Mouse (Mus musculus) layer of hippocampus, postnatal 10 days (tissue): ENCODE results near the gene Tsr1. TPM values are rescaled to one million over a fixed set of nuclear protein-coding genes. Genes with fewer than 3 reads are reported as not detected.

Experiments
- DNase-seq, 2 experiments: peaks; one replicate each; pipeline ENCODE4 v3.0.0; 2021; ENCODE audit warnings: low spot score in 2 of 2
- total RNA-seq, 2 experiments: library from RNA; stranded (reverse); gene quantifications; 2 replicates each; pipeline ENCODE4 v1.2.3; 2021

Tsr1 gene
- total RNA-seq, 2 experiments from 2014 or later = 40.1 to 43.2 TPM

GRCm38 (mm10) chr11:74896901-74897677, 782 bp upstream of the Tsr1 start, which contains the start of gene Sgsm2:
Sgsm2 (minus strand) TSS chr11:74897060.
- DNase-seq = peak; percentile 66 to 77

GRCm38 (mm10) chr11:74898517-74898827, 601 bp downstream of the Tsr1 start:
- DNase-seq = no peak

DNA sequence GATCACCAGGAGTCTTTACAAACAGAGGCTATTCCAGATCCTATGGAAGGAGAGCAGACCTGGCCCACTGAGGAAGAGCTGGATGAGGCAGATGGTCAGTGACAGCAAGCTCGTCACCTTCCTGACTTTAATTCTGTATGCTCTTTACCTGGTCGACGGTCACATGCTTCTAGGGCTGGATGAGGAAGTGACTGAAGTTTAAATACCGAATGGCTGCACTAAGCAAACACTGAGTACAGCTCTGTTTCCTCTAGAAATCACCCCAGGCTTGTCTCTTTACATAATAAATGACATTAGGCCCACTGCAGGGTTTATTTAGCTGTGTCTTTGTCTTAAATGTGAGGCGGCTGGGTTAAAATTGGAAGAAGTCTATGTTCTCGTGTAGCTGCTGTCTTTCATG, 3.7 kb downstream of the Tsr1 start:
- DNase-seq = no peak

DNA sequence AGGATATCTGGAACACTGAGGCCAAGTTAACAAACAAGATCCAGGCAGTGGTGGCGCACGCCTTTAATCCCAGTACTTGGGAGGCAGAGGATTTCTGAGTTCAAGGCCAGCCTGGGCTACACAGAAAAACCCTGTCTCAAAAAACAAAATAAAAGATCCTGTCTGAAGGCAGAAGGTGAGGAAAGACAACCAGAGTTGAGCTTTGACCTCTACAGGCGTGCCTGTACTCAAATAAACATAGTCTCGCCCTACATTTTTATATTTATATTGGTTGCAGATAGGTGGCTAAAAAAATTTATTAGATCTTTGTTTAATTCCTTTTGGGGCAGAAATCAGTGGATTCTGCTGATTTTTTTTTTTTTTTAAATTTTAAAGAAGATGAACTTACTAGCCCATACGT, 4.5 kb downstream of the Tsr1 start:
- no peak for DNase-seq

- no peak for DNase-seq
Measured at GRCm38 (mm10) chr11:74907850-74908249, 10.0 kb downstream of the Tsr1 start.

DNA sequence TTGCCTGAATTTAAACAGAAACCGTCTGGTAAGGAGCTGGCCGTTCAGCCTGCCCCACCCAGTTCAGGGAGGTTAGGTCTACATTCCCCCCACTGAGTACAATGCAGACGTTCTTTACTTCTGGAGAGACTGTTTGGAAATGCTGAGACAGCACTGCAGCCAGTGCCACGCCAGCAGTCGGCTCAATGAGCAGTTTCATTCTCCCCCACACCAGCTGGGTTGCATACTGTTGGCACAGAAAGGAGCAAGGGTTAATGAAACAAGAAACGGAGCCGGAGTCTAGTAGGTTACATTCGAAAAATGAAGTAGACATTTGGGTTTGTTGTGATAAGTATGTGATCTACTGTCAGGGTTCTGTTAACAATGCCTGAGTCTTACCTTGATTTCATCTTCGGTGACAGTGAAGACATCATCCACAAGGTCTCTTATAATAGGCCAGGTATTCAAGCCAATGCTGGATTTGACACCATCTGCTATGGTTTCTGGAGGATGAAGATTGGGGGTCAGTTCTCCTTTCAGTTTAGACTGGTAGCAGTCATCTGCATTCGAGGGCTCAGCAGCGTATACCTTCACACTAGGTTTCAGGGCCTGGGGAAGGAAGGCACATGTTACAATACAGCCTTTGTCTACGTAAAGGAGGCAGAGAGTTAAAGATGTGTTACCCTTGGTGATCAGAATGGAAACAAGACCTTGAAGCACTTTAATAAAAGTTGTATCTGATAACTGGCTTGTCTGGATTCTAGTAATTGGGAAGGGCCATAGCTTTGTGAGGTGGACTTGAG, 10.9 kb downstream of the Tsr1 start:
- DNase-seq = no peak

GRCm38 (mm10) chr11:74909978-74910377, 12.1 kb downstream of the Tsr1 start:
- DNase-seq = no peak

DNA sequence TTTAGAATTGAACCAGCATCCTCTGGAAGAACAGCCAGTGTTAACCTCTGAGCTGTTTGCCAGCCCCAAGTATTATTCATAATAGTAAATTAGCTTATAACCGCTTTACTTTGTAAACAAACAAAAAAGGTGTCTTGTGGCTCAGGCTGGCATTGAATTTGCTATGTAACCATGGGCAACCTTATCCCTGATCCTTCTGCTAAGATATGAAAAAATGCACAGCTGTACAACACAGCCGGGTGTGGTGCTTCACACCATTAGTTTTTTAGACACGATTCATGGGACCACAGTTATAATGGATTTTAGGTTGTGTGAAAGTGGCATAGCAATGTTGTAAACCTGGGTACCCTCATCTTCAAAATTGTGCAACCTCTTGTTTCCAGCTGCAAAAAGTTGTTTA, 14.6 kb downstream of the Tsr1 start:
- no peak for DNase-seq

DNA sequence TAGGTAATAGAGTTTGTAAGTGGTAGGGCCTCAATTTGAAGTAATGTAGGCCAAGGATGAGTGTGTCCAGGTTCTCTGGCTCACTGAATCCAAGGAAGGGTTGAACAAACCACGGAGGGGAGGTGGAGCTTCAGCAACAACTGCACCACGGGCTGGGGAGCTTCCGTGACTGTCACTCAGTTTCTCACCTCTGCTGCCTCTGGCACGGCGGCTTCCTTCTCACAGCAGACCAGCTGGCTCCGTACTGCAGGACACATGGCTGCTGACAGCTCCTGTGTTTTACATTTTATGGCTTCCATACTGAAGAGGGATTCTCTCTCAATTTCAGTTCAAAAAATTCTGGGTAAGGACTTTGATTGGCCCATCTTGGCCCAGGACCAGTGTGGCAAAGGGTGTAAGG, 21.4 kb downstream of the Tsr1 start:
- no peak for DNase-seq

- DNase-seq = peak; percentile 19 to 32
Measured at GRCm38 (mm10) chr11:74924149-74924548, 26.3 kb downstream of the Tsr1 start.

DNA sequence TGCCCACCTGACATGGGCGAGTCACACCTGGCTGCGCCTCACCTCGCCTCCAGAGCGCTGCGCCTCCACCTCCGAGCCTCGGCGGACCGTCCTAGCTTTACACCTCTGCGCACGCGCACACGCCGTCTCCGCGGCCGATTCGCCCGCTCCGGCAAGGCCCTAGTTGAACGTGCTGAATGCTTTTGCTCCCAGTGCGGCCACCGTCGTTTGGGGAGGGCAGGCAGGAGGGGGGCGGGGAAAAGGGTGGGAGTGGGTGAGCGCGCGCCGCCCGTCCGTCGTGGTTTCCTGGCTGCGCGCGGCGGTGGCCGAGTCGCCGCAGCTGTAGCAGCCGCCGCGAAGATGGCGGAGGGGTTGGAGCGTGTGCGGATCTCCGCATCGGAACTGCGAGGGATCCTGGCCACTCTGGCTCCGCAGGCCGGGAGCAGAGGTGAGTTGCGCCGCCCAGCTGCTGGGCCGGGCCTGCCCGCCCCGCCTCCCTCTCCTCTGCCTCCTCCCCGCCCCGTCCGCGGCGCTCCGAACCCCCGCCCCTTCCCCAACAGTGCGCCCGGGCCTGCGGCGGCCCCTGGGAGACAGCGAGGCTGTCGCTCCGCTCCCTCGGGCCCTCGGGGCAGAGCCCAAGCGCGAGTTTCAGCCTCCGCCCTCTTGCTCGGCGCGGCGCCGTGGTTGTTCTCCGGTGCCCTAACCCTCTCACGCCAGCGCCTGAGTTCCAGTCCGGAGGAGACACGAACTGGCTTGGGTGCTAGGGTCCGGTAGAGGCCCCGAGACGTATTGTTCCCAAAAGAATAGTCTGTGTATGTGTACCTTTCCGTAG, 27.9 kb downstream of the Tsr1 start, which contains the start of the genes Smg6 and Srr:
Smg6 (plus strand) TSS at position 247 of the 811 bp plus-strand sequence.
Srr (minus strand) TSS at position 372 of the 811 bp plus-strand sequence.
- peak; percentile 90 to 93 for DNase-seq

DNA sequence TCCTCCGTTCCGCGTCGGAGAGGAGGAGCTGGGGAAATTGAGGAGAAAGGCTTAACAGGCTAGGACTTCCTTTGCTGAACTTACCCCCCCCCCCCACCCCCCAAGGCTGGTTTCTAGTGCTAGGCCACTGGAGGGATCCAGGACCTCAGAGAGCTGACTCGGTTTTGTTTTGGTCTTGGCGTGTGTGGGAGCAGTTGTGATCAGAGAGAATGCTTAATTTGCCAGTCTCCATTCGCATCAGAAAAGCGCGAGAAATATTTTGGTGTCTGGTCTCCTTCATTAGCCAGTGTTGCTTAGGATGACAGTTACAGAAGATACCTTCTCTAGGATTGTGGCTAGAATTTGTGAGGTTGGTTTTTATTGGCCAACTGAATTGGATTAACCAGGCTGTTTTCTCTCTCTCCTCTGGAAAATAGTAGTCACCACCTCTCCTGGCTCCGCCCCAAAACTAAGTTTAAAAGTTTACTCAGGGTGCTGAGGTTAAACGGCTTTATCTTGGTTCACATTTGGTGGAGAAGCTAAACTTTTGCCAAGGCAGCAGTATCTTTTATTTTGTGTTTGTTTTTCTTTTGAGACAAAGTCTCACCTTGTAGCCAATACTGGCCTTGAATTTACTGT, 28.6 kb downstream of the Tsr1 start:
- no peak for DNase-seq

DNA sequence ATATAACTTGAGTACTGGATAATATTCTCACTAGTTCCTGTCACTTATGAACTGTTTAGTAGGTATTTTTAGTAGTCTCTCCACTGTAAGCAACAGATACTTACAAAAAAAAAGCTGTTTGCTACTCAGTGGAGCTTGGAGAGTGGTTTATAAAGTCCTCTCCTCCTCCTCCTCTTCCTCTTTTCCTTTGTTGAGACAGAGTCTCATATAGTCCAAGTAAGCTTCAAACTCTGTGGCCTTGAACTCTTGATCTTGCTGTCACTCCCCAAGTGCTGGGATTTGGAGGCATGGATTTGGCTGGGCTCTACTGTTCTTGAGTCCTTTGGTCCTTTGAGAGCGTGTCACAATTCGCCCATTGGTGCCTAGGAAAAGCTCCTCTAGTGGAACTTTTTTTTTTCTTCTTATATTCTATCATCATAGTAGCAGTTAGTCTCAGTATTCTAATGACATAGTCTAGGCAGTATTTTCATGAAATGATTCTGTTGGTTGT, 29.4 kb downstream of the Tsr1 start:
- DNase-seq = no peak

GRCm38 (mm10) chr11:74929111-74929510, 31.2 kb downstream of the Tsr1 start:
- DNase-seq = no peak

GRCm38 (mm10) chr11:74930391-74930790, 32.5 kb downstream of the Tsr1 start:
- DNase-seq = no peak

DNA sequence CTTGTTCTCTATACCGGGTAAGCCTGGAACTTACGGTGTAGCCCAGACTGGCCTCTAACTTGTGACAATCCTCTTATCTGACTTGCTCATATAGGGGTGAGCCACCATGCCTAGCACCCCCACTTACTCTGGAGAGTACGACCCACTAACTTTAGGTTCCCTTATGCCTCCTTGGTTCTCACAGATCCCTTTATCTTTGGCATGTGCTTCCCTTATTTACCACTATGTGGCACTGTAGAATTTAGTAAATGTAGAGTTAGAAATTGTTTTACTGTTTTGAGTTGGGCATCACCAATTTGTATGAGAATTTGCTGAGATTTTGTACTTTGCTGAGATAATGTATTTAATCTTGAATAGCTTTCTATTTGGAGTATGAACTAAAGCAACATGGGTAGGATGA, 48.5 kb downstream of the Tsr1 start:
- no peak for DNase-seq

DNA sequence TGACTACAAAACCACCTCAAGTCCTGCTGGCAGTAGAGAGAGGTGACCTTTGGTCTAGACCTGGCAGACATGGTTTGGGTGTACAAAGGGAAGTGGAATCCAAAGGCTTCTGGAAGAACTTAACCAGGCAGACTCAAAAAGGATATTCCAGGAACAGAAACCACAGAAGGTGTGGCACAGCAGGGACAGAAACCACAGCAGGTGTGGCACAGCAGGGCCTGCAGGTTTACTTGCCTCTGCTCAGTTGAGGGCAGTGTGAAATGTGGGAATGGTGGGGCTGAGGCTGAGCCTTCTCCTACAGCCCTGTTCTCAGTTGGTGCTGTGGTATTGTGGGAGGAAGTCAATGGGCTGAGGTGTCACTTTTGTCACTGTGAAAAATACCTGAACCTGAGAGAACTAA, 57.0 kb downstream of the Tsr1 start:
- no peak for DNase-seq

- no peak for DNase-seq
Measured at GRCm38 (mm10) chr11:74956006-74956405, 58.1 kb downstream of the Tsr1 start.

- DNase-seq = no peak
Measured at GRCm38 (mm10) chr11:74957600-74957999, 59.7 kb downstream of the Tsr1 start.
